Mouse (Mus musculus): ENCODE measurements around the gene Hpcal1. TPM values are rescaled to one million over a fixed set of nuclear protein-coding genes. Genes with fewer than 3 reads are reported as not detected.

The Hpcal1 gene
- polyA plus RNA-seq, 1 experiment from 2014 or later, result 145 TPM

DNA sequence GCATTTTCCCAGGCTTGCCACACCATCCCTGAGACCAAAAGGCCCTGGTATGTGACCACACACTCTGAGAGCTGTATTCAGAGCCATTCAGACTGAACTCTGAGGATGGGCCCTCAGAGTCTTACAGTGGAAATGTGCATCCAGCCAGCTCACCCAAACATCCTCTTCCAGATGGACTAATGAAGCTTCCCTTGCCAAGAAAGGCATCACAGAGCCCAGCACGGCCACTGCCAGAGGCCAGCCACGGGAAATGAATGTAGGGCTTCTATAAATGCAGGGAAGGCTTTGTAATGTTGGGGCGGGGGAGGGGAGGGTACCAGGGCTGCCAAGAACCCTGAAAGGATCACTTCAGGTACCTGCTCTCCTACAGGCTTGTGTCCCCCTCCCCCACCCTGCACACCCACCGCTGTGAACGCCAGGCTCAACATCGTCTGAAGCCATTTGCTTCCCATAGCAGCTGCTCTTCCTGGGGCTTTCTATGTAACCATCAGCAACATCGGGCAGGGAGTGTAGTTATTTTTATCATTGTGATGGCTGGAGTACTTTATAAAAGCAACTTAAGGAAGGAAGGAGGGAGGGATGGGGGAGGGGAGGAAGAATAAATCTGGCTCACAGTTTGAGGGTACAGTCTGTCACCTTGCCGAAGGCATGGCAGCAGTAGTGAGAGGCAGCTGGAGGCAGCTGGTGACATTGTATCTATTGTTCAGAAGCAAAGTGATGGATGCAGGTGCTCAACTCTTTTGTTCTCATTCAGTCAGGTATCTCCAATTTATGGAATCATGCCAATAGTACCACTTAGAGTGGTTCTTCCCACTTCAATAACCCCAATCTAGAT is 38.2 kb upstream of the Hpcal1 start:
- TF ChIP-seq CTCF (IDR thresholded peaks at IDR 0.05) (no peak), EP300 (IDR thresholded peaks at IDR 0.05) (no peak)
- no peak overlapping the region for H3K9ac ChIP-seq (replicated peaks; ENCODE audit: low read depth)
- ATAC-seq, result no peak
- H3K27ac ChIP-seq (ENCODE audit: low read length), result no peak overlapping the region
- H3K4me3 ChIP-seq (ENCODE audit: low read depth, low read length), result no peak overlapping the region
- no peak overlapping the region for H3K4me2 ChIP-seq (replicated peaks; ENCODE audit: low read depth, low read length)
- no peaks in the 10 kb centered on the region for H3K27me3 ChIP-seq (replicated peaks; ENCODE audit: insufficient read depth, low read length)
- no peaks in the 10 kb centered on the region for H3K9me3 ChIP-seq (ENCODE audit: low read length)
- 36% methylated on average over 8 of the region's 8 CpGs for WGBS
- no peak for DNase-seq (ENCODE audit: low spot score)
- H3K4me1 ChIP-seq (ENCODE audit: insufficient read depth, low read depth, low read length), result no peaks in the 10 kb centered on the region
- no peaks in the 10 kb centered on the region for H3K36me3 ChIP-seq (ENCODE audit: insufficient read depth, low read length)

DNA sequence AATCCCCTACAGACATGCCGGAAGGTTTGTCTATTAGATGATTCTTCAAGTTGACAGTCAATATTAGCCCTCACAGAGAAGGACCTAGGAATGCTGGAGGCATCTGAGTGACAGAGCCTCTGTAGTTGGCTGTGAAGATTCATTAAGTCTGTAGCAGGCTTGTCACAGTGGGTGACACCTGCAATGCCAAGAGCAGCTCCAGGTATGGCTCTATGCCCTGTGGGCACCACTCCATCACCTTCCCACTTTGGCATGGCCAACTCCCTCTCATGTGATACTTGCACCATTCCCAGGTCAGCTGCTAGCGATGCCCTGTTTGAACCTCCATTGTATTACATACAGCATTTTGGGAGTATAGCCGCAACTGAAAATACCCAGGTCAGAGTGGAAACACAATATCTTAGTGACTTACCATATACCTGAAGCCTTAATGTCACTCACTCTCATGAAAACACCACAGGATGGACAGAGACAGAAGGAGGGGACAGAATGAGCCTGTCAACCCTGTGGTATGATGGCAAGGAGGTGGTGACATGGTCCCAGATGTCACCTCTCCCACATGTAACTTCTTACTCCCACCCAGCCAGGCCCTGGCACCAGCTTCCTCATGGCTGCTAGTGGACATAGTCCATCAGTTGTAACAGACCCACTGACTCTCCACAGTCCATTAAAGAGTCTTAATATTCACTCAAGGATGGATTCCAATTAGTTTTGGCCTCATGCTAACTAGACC is 37.4 kb upstream of the Hpcal1 start:
- no peaks in the 10 kb centered on the region for H3K4me1 ChIP-seq (ENCODE audit: insufficient read depth, low read depth, low read length)
- no peak overlapping the region for H3K4me2 ChIP-seq (replicated peaks; ENCODE audit: low read depth, low read length)
- H3K27ac ChIP-seq (ENCODE audit: low read length), result no peak overlapping the region
- ATAC-seq, result no peak
- H3K36me3 ChIP-seq (ENCODE audit: insufficient read depth, low read length), result no peaks in the 10 kb centered on the region
- no peaks in the 10 kb centered on the region for H3K27me3 ChIP-seq (replicated peaks; ENCODE audit: insufficient read depth, low read length)
- H3K9ac ChIP-seq (replicated peaks; ENCODE audit: low read depth), result no peak overlapping the region
- DNase-seq (ENCODE audit: low spot score), result no peak
- no peak for TF ChIP-seq CTCF (IDR thresholded peaks at IDR 0.05)
- WGBS, result 85% methylated on average over 3 of the region's 3 CpGs
- no peaks in the 10 kb centered on the region for H3K9me3 ChIP-seq (ENCODE audit: low read length)
- no peak overlapping the region for H3K4me3 ChIP-seq (ENCODE audit: low read depth, low read length)

DNA sequence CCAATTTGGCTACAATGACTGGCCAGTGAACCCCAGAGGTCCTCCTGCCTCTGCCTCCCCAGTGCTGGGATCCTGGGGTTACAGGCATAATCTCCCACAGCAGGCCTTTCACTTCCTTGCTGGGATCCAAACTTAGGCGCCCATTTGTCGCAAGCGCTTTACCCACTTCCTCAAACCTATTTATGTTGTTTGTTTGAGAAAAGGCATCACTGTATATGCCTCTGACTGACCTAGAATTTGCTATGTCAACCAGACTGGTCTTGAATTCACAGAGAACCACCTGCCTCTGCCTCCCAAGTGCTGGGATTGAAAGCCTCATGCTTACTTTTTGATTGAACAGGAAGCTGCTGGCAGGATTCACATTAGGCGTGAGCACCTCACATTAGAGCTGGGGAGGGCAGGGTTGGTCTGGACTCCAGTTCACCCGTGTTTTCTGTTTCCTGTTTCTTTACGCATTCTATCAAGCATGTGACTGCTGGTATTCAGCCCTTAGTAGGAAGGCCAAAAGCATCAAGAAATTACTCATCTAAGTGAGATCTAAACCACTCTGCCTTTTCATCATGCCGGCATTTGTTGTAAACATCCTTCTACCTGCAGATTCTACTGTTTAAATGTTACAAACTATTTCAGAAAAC is 33.0 kb upstream of the Hpcal1 start:
- no peak for TF ChIP-seq EP300 (IDR thresholded peaks at IDR 0.05)
- no peaks in the 10 kb centered on the region for H3K9me3 ChIP-seq (ENCODE audit: low read length)
- DNase-seq (ENCODE audit: low spot score) (peak; percentile 5), ATAC-seq (no peak)
- no peaks in the 10 kb centered on the region for H3K27me3 ChIP-seq (replicated peaks; ENCODE audit: insufficient read depth, low read length)
- no peaks in the 10 kb centered on the region for H3K4me1 ChIP-seq (ENCODE audit: insufficient read depth, low read depth, low read length)
- H3K9ac ChIP-seq (replicated peaks; ENCODE audit: low read depth), result no peak overlapping the region
- no peak overlapping the region for H3K4me2 ChIP-seq (replicated peaks; ENCODE audit: low read depth, low read length)
- no peak overlapping the region for H3K27ac ChIP-seq (ENCODE audit: low read length)
- no peak overlapping the region for H3K4me3 ChIP-seq (ENCODE audit: low read depth, low read length)
- 87% methylated on average over 7 of the region's 7 CpGs for WGBS
- H3K36me3 ChIP-seq (ENCODE audit: insufficient read depth, low read length), result no peaks in the 10 kb centered on the region

DNA sequence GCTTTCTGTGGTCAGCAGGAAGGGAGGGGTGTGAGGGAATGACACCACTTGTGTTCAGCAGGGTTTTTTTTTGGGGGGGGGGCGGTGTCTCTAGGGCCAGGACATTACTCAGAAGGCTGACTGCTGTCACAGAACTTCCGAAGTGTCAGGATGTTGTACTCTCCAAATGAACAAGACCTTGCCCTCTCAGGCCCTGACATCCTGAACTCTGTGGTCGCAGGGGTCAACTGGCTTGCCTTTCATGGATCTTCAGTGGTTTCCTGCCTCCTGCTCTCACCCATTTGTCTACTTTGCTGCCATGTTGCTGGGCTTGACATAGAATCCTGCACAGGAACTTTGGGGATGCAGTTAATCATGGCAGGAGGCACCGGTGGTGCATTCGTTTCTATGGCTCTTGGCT is 32.1 kb upstream of the Hpcal1 start:
- ATAC-seq, result no peak
- Histone ChIP-seq H3K9me3 (ENCODE audit: low read length) (no peaks in the 10 kb centered on the region), H3K4me3 (ENCODE audit: low read depth, low read length) (no peak overlapping the region), H3K4me2 (replicated peaks; ENCODE audit: low read depth, low read length) (no peak overlapping the region), H3K4me1 (ENCODE audit: insufficient read depth, low read depth, low read length) (no peaks in the 10 kb centered on the region), H3K27me3 (replicated peaks; ENCODE audit: insufficient read depth, low read length) (no peaks in the 10 kb centered on the region), H3K9ac (replicated peaks; ENCODE audit: low read depth) (no peak overlapping the region), H3K36me3 (ENCODE audit: insufficient read depth, low read length) (no peaks in the 10 kb centered on the region), H3K27ac (ENCODE audit: low read length) (no peak overlapping the region)
- TF ChIP-seq EP300 (IDR thresholded peaks at IDR 0.05) (no peak), CTCF (IDR thresholded peaks at IDR 0.05) (no peak)
- no peak for DNase-seq (ENCODE audit: low spot score)
- whole genome bisulfite sequencing, result 66% methylated on average over 5 of the region's 5 CpGs

DNA sequence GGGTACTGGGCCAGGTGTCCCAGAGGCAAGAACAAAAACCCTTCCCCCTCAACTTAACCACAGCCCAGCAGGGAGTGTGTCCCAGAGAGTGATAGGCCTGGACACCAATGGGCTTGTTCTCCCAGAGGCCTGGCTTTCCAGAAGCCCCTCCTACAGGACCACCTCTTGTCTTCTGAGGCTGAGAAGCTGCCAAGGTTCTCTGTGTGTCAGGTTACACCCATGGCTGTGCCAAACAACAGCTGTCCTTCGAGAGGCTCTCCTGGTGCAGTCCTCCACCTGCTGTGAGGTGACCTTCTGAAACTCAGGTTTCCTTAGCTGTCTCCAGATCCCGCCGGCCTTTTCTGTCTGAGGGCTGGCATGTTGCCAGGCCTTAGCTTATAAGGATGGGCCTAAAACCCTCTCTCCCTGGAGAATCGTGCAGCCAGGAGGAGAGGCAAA is 29.2 kb upstream of the Hpcal1 start:
- no peak for TF ChIP-seq CTCF (IDR thresholded peaks at IDR 0.05)
- no peak for TF ChIP-seq EP300 (IDR thresholded peaks at IDR 0.05)
- H3K4me3 ChIP-seq (ENCODE audit: low read depth, low read length), result no peak overlapping the region
- H3K9me3 ChIP-seq (ENCODE audit: low read length), result no peaks in the 10 kb centered on the region
- DNase-seq (ENCODE audit: low spot score) (peak; percentile 39), ATAC-seq (peak; percentile 42)
- H3K27ac ChIP-seq (ENCODE audit: low read length), result no peak overlapping the region
- no peak overlapping the region for H3K9ac ChIP-seq (replicated peaks; ENCODE audit: low read depth)
- no peak overlapping the region for H3K4me2 ChIP-seq (replicated peaks; ENCODE audit: low read depth, low read length)
- 2% methylated on average over 4 of the region's 4 CpGs for WGBS
- no peaks in the 10 kb centered on the region for H3K4me1 ChIP-seq (ENCODE audit: insufficient read depth, low read depth, low read length)
- H3K36me3 ChIP-seq (ENCODE audit: insufficient read depth, low read length), result no peaks in the 10 kb centered on the region
- H3K27me3 ChIP-seq (replicated peaks; ENCODE audit: insufficient read depth, low read length), result no peaks in the 10 kb centered on the region

DNA sequence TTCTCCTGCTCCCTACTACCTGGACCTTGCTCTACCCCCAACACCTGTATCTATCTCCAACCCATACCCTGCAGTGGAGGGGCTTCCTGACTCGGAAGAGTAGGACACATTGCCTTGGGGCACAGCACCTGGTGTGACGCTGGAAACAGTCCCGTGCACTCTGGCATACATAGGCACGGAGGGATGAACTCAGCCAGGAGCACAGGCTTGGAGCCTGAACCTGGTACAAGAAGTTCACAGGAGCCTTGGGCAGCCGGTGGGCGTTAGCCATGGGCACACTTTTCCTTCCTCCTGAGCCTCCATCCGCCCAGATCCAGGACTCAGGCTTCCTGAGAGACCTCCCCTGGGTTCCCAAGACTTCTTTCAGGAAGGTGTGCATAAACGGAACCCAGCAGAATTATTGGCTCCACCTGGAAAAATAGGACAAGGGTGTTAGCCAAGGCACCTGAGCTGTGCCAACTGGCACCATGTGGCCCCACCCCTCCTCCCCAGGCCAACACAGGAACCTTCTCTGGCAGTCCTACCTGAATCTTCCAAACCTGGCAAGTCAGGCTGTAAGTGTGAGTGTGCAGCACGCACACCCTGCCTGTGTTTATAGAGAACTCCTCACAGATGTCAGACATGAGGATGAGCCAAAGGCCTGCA is 26.5 kb upstream of the Hpcal1 start:
- no peak overlapping the region for H3K4me2 ChIP-seq (replicated peaks; ENCODE audit: low read depth, low read length)
- H3K4me3 ChIP-seq (ENCODE audit: low read depth, low read length), result no peak overlapping the region
- TF ChIP-seq CTCF (IDR thresholded peaks at IDR 0.05) (no peak), EP300 (IDR thresholded peaks at IDR 0.05) (no peak)
- WGBS, result 78% methylated on average over 9 of the region's 9 CpGs
- no peaks in the 10 kb centered on the region for H3K36me3 ChIP-seq (ENCODE audit: insufficient read depth, low read length)
- H3K9ac ChIP-seq (replicated peaks; ENCODE audit: low read depth), result no peak overlapping the region
- no peaks in the 10 kb centered on the region for H3K4me1 ChIP-seq (ENCODE audit: insufficient read depth, low read depth, low read length)
- H3K27me3 ChIP-seq (replicated peaks; ENCODE audit: insufficient read depth, low read length), result no peaks in the 10 kb centered on the region
- H3K27ac ChIP-seq (ENCODE audit: low read length), result no peak overlapping the region
- no peaks in the 10 kb centered on the region for H3K9me3 ChIP-seq (ENCODE audit: low read length)
- no peak for ATAC-seq
- no peak for DNase-seq (ENCODE audit: low spot score)

Data from lung, postnatal 0 days (tissue).